Mouse (Mus musculus) kidney, postnatal 4 days (tissue): ENCODE data around the gene Igsf21.

Experiments
- DNase-seq, 2 experiments: peaks; one replicate each; pipeline ENCODE4 v3.0.0; 2021; ENCODE audit warnings: mixed read lengths in 2 of 2

Igsf21 gene

GRCm38 (mm10) chr4:140192276-140193002, 54.1 kb downstream of the Igsf21 start:
- no peak for DNase-seq

GRCm38 (mm10) chr4:140189601-140190000, 57.0 kb downstream of the Igsf21 start:
- no peak for DNase-seq

GRCm38 (mm10) chr4:140188626-140189025, 58.0 kb downstream of the Igsf21 start:
- no peak for DNase-seq

- no peak for DNase-seq
Observed at GRCm38 (mm10) chr4:140187404-140188145, 59.0 kb downstream of the Igsf21 start.

- no peak for DNase-seq
Observed at GRCm38 (mm10) chr4:140179576-140179975, 67.0 kb downstream of the Igsf21 start.

GRCm38 (mm10) chr4:140177055-140177454, 69.5 kb downstream of the Igsf21 start:
- no peak for DNase-seq

- peak in 1 of 2 experiments; percentile 21 for DNase-seq
Observed at GRCm38 (mm10) chr4:140173746-140174399, 72.7 kb downstream of the Igsf21 start.

- no peak for DNase-seq
Observed at GRCm38 (mm10) chr4:140173084-140173483, 73.5 kb downstream of the Igsf21 start.

- DNase-seq = no peak
Observed at GRCm38 (mm10) chr4:140171917-140172316, 74.7 kb downstream of the Igsf21 start.

GRCm38 (mm10) chr4:140171189-140171588, 75.4 kb downstream of the Igsf21 start:
- DNase-seq = no peak

- no peak for DNase-seq
Observed at GRCm38 (mm10) chr4:140165851-140166250, 80.7 kb downstream of the Igsf21 start.

- no peak for DNase-seq
Observed at GRCm38 (mm10) chr4:140164662-140165061, 81.9 kb downstream of the Igsf21 start.

GRCm38 (mm10) chr4:140159617-140160016, 87.0 kb downstream of the Igsf21 start:
- no peak for DNase-seq

GRCm38 (mm10) chr4:140154899-140155463, 91.6 kb downstream of the Igsf21 start:
- DNase-seq = no peak

- DNase-seq = no peak
Observed at GRCm38 (mm10) chr4:140154484-140154883, 92.1 kb downstream of the Igsf21 start.

GRCm38 (mm10) chr4:140153711-140154114, 92.9 kb downstream of the Igsf21 start:
- no peak for DNase-seq

- peak; percentile 69 to 71 for DNase-seq
Observed at GRCm38 (mm10) chr4:140153101-140153500, 93.5 kb downstream of the Igsf21 start.

- DNase-seq = no peak
Observed at GRCm38 (mm10) chr4:140149706-140150105, 96.9 kb downstream of the Igsf21 start.

GRCm38 (mm10) chr4:140147857-140148695, 98.5 kb downstream of the Igsf21 start:
- peak in 1 of 2 experiments; percentile 17 for DNase-seq

- DNase-seq = no peak
Observed at GRCm38 (mm10) chr4:140147079-140147840, 99.3 kb downstream of the Igsf21 start.

GRCm38 (mm10) chr4:140143884-140144525, 102.6 kb downstream of the Igsf21 start:
- no peak for DNase-seq
